Mouse (Mus musculus) erythroblast, embryonic 14.5 days (primary cell): ENCODE measurements around the gene Phgr1. TPM values are rescaled to one million over a fixed set of nuclear protein-coding genes. Genes with fewer than 3 reads are reported as not detected.

Experiments used
- H3K27me3 ChIP-seq: 2 replicates; pipeline ENCODE4 v1.6.1; 2012; ENCODE audit warnings: inconsistent platforms; ENCODE audit not compliant: control insufficient read depth
- H3K36me3 ChIP-seq: 2 replicates; pipeline ENCODE4 v1.6.1; 2012; ENCODE audit warnings: mild to moderate bottlenecking, inconsistent platforms; ENCODE audit not compliant: control insufficient read depth
- H3K4me1 ChIP-seq: 2 replicates; pipeline ENCODE4 v1.6.1; 2012; ENCODE audit warnings: inconsistent platforms; ENCODE audit not compliant: control insufficient read depth
- H3K4me3 ChIP-seq: replicated peaks from 2 replicates; pipeline ENCODE3; 2012; ENCODE audit warnings: moderate library complexity, mild to moderate bottlenecking, inconsistent platforms
- H3K9me3 ChIP-seq: 2 replicates; pipeline ENCODE4 v1.6.1; 2012; ENCODE audit warnings: low read length, inconsistent platforms, mixed read lengths; ENCODE audit not compliant: control insufficient read depth
- GATA1 ChIP-seq: IDR thresholded peaks from 2 replicates; pipeline ENCODE4 v1.6.1; 2012; ENCODE audit warnings: low read length, inconsistent platforms, mixed read lengths
- TAL1 ChIP-seq: IDR thresholded peaks from 3 replicates; pipeline ENCODE4 v1.6.1; 2012; ENCODE audit warnings: low read length, inconsistent platforms, mixed read lengths
- polyA plus RNA-seq: library from polyadenylated mRNA; stranded (reverse); fragments of >175 nt; gene quantifications from 2 replicates; pipeline ENCODE4 v1.2.3, GENCODE M21; 2012

Phgr1 gene
- polyA plus RNA-seq, result not detected in 2 replicates

GRCm38 (mm10) chr2:118772158-118772874, at the start of gene Phgr1:
Gene Phgr1, plus strand, starts transcription at chr2:118772769.
- peaks cover 8% of the 10 kb centered on the region; the same call in 1 of the 2 replicates for H3K27me3 ChIP-seq
- no peaks in the 10 kb centered on the region for H3K36me3 ChIP-seq
- TF ChIP-seq TAL1, result no peak
- no peaks in the 10 kb centered on the region for H3K4me1 ChIP-seq
- H3K4me3 ChIP-seq, result no peak within 1 kb of the TSS
- H3K9me3 ChIP-seq, result no peaks in the 10 kb centered on the region

GRCm38 (mm10) chr2:118723693-118724486, 48.7 kb upstream of the Phgr1 start:
- Histone ChIP-seq H3K9me3 (no peaks in the 10 kb centered on the region), H3K4me3 (no peak overlapping the region), H3K27me3 (peaks cover 35% of the 10 kb centered on the region), H3K36me3 (no peaks in the 10 kb centered on the region), H3K4me1 (peaks cover 5% of the 10 kb centered on the region)
- TF ChIP-seq TAL1 (no peak), GATA1 (no peak)

- no peaks in the 10 kb centered on the region for H3K36me3 ChIP-seq
- H3K4me3 ChIP-seq, result no peak overlapping the region
- peaks cover 5% of the 10 kb centered on the region for H3K4me1 ChIP-seq
- H3K27me3 ChIP-seq, result peaks cover 46% of the 10 kb centered on the region
- H3K9me3 ChIP-seq, result no peaks in the 10 kb centered on the region
- no peak for TF ChIP-seq TAL1
- no peak for TF ChIP-seq GATA1
Observed at GRCm38 (mm10) chr2:118725511-118725910, 47.1 kb upstream of the Phgr1 start.

- no peaks in the 10 kb centered on the region for H3K36me3 ChIP-seq
- peaks cover 53% of the 10 kb centered on the region for H3K27me3 ChIP-seq
- no peak overlapping the region for H3K4me3 ChIP-seq
- H3K9me3 ChIP-seq, result no peaks in the 10 kb centered on the region
- TF ChIP-seq GATA1 (no peak), TAL1 (no peak)
- H3K4me1 ChIP-seq, result peaks cover 7% of the 10 kb centered on the region
Observed at GRCm38 (mm10) chr2:118726873-118727272, 45.7 kb upstream of the Phgr1 start.

- peaks cover 7% of the 10 kb centered on the region for H3K4me1 ChIP-seq
- TF ChIP-seq GATA1 (no peak), TAL1 (no peak)
- H3K27me3 ChIP-seq, result peaks cover 54% of the 10 kb centered on the region
- no peaks in the 10 kb centered on the region for H3K36me3 ChIP-seq
- no peak overlapping the region for H3K4me3 ChIP-seq
- H3K9me3 ChIP-seq, result no peaks in the 10 kb centered on the region
Observed at GRCm38 (mm10) chr2:118727911-118728310, 44.7 kb upstream of the Phgr1 start.

- Histone ChIP-seq H3K4me1 (peaks cover 7% of the 10 kb centered on the region), H3K27me3 (peaks cover 50% of the 10 kb centered on the region), H3K9me3 (no peaks in the 10 kb centered on the region), H3K4me3 (no peak within 1 kb of the TSS), H3K36me3 (no peaks in the 10 kb centered on the region)
- TF ChIP-seq GATA1 (no peak), TAL1 (no peak)
Observed at GRCm38 (mm10) chr2:118728337-118728736, 44.2 kb upstream of the Phgr1 start, which contains the start of gene Plcb2. Gene Plcb2, minus strand, starts transcription at chr2:118728438.

GRCm38 (mm10) chr2:118729194-118729593, 43.4 kb upstream of the Phgr1 start:
- Histone ChIP-seq H3K36me3 (no peaks in the 10 kb centered on the region), H3K27me3 (peaks cover 46% of the 10 kb centered on the region), H3K4me3 (no peak overlapping the region), H3K9me3 (no peaks in the 10 kb centered on the region), H3K4me1 (peaks cover 3% of the 10 kb centered on the region; the same call in 1 of the 2 replicates)
- no peak for TF ChIP-seq TAL1
- TF ChIP-seq GATA1, result no peak

GRCm38 (mm10) chr2:118729816-118730621, 42.5 kb upstream of the Phgr1 start:
- Histone ChIP-seq H3K36me3 (no peaks in the 10 kb centered on the region), H3K9me3 (no peaks in the 10 kb centered on the region), H3K27me3 (peaks cover 46% of the 10 kb centered on the region), H3K4me3 (no peak overlapping the region), H3K4me1 (0 out of 2 replicates have a peak, but pooled peaks cover 2% of the 10 kb centered on the region)
- TF ChIP-seq GATA1 (no peak), TAL1 (no peak)

- no peaks in the 10 kb centered on the region for H3K36me3 ChIP-seq
- peaks cover 46% of the 10 kb centered on the region for H3K27me3 ChIP-seq
- 0 out of 2 replicates have a peak, but pooled peaks cover 2% of the 10 kb centered on the region for H3K4me1 ChIP-seq
- H3K4me3 ChIP-seq, result no peak overlapping the region
- H3K9me3 ChIP-seq, result no peaks in the 10 kb centered on the region
- TF ChIP-seq TAL1, result no peak
- no peak for TF ChIP-seq GATA1
Observed at GRCm38 (mm10) chr2:118730622-118730915, 42.0 kb upstream of the Phgr1 start.
